8 mouse cellular contexts compared by ENCODE assay signal in genomic region chr3:108590786-108591529, GRCm38 (mm10). TPM values are rescaled to one million over a fixed set of nuclear protein-coding genes. Genes with fewer than 3 reads are reported as not detected.
DNase-seq lines count a peak whose midpoint lies in the region; ATAC-seq and TF ChIP-seq lines count a peak whose summit lies in the region.

Gene Wdr47 (plus strand): TSS chr3:108591279.

- no peaks in the 10 kb centered on the region for H3K9me3 ChIP-seq in kidney, embryonic 14.5 days (ENCODE audit: control insufficient read depth, low read length)
- H3K9me3 ChIP-seq in limb, embryonic 15.5 days: no peaks in the 10 kb centered on the region

- TF ChIP-seq POLR2A in bone marrow macrophage, adult 2 months (IDR thresholded peaks at IDR 0.05; ENCODE audit: borderline replicate concordance, low read depth, low read length): no peak
- TF ChIP-seq POLR2A in embryonic fibroblast, embryonic 13.5 days (IDR thresholded peaks at IDR 0.05; ENCODE audit: low read depth, low read length): peak; percentile 76

- H3K27me3 ChIP-seq in kidney, embryonic 14.5 days (ENCODE audit: control insufficient read depth, insufficient read depth, low read length): no peaks in the 10 kb centered on the region
- H3K27me3 ChIP-seq in limb, embryonic 15.5 days: no peaks in the 10 kb centered on the region

- peak; percentile 100 for ATAC-seq in kidney, embryonic 14.5 days (ENCODE audit: low FRiP score, low TSS enrichment)
- peak; percentile 99 for ATAC-seq in limb, embryonic 15.5 days (ENCODE audit: insufficient number of reproducible peaks, low FRiP score, low TSS enrichment, low read depth)

- WGBS in kidney, embryonic 14.5 days: 6% methylated on average over 43 of the region's 44 CpGs
- 5% methylated on average over 44 of the region's 44 CpGs for WGBS in limb, embryonic 15.5 days

- H3K4me1 ChIP-seq in bone marrow macrophage, adult 2 months (ENCODE audit: control insufficient read depth, insufficient read depth, low read length): peaks cover 7% of the 10 kb centered on the region
- no peaks in the 10 kb centered on the region for H3K4me1 ChIP-seq in embryonic fibroblast, embryonic 13.5 days (ENCODE audit: control insufficient read depth, insufficient read depth, low read length)
- no peaks in the 10 kb centered on the region for H3K4me1 ChIP-seq in kidney, embryonic 14.5 days (ENCODE audit: control insufficient read depth, insufficient read depth, low read length)
- peaks cover 11% of the 10 kb centered on the region for H3K4me1 ChIP-seq in limb, embryonic 15.5 days

- no peak for TF ChIP-seq CTCF in bone marrow macrophage, adult 2 months (IDR thresholded peaks at IDR 0.05; ENCODE audit: low read depth, low read length)
- no peak for TF ChIP-seq CTCF in embryonic fibroblast, embryonic 13.5 days (IDR thresholded peaks at IDR 0.05; ENCODE audit: borderline replicate concordance, insufficient read depth, low read length)

- H3K36me3 ChIP-seq in kidney, embryonic 14.5 days (ENCODE audit: control insufficient read depth, insufficient read depth, low read length): no peaks in the 10 kb centered on the region
- H3K36me3 ChIP-seq in limb, embryonic 15.5 days: no peaks in the 10 kb centered on the region

- H3K27ac ChIP-seq in bone marrow macrophage, adult 2 months (ENCODE audit: insufficient read depth, low read depth, low read length): no peak within 1 kb of the TSS
- H3K27ac ChIP-seq in embryonic fibroblast, embryonic 13.5 days (ENCODE audit: insufficient read depth, low read length): no peak within 1 kb of the TSS
- 0 out of 2 replicates have a peak within 1 kb of the TSS, but pooled peaks have one; percentile 33 for H3K27ac ChIP-seq in kidney, embryonic 14.5 days (ENCODE audit: low read depth, low read length)
- peak within 1 kb of the TSS; percentile 75 for H3K27ac ChIP-seq in limb, embryonic 15.5 days

- peak within 1 kb of the TSS; percentile 99 for H3K4me2 ChIP-seq in kidney, embryonic 14.5 days (replicated peaks; ENCODE audit: low read depth, low read length)
- peak within 1 kb of the TSS; percentile 98 for H3K4me2 ChIP-seq in limb, embryonic 15.5 days

- peak within 1 kb of the TSS; percentile 96 for H3K4me3 ChIP-seq in bone marrow macrophage, adult 2 months (ENCODE audit: insufficient read depth, low read length)
- peak within 1 kb of the TSS; percentile 82 for H3K4me3 ChIP-seq in embryonic fibroblast, embryonic 13.5 days (ENCODE audit: insufficient read depth, low read length)
- H3K4me3 ChIP-seq in kidney, embryonic 14.5 days (ENCODE audit: low read length): peak within 1 kb of the TSS; percentile 77
- H3K4me3 ChIP-seq in limb, embryonic 15.5 days: peak within 1 kb of the TSS; percentile 95

- DNase-seq in A20 (ENCODE audit: low read depth, low spot score): peak; percentile 99
- peak; percentile 95 to 96 for DNase-seq in heart, adult 9 months (ENCODE audit: low spot score in 2 of 2)
- DNase-seq in monocyte, adult 2 months (ENCODE audit: low read depth in 1 of 2, low spot score in 2 of 2): peak; percentile 89 to 92
- DNase-seq in spleen, postnatal 36 days (ENCODE audit: low spot score in 2 of 2): peak; percentile 95 to 97

- peak within 1 kb of the TSS; percentile 72 for H3K9ac ChIP-seq in kidney, embryonic 14.5 days (ENCODE audit: low read depth, low read length)
- peak within 1 kb of the TSS; percentile 79 for H3K9ac ChIP-seq in limb, embryonic 15.5 days

RNA-seq across cellular contexts. Expression of gene Wdr47, which starts in this region (rescaled TPM):
- 7.2 and 10.1 TPM in 2 replicates for polyA plus RNA-seq in bone marrow macrophage, adult 2 months (2012; ENCODE audit: insufficient read depth, insufficient read length, missing spikeins)
- polyA plus RNA-seq in embryonic fibroblast, embryonic 13.5 days (2011; ENCODE audit: insufficient read length, low read depth, missing spikeins): 17.9 and 18.2 TPM in 2 replicates
- 4.7 and 8.5 TPM in 2 replicates for polyA plus RNA-seq in kidney, embryonic 14.5 days (2014; fragmentation: Nextera tagmentation; extraction: Ambion mirVana)
- 15.8 and 18.1 TPM in 2 replicates for polyA plus RNA-seq in limb, embryonic 15.5 days (2015; fragmentation: Nextera tagmentation; extraction: Ambion mirVana)

Comparison
In these comparisons a context has a peak if more than half of its experiments do, and no peak if none do; other contexts are left out.
1. H3K27ac ChIP-seq: peak in kidney, embryonic 14.5 days (single experiment) and limb, embryonic 15.5 days (single experiment); none in bone marrow macrophage, adult 2 months (single experiment) and embryonic fibroblast, embryonic 13.5 days (single experiment).
2. Peak in every context shown above with its lines, with median percentiles within 50 percentile points of each other: DNase-seq and H3K4me3 ChIP-seq.